Mouse (Mus musculus) midbrain, embryonic 13.5 days (tissue): ENCODE measurements around the gene Amigo2. TPM values are rescaled to one million over a fixed set of nuclear protein-coding genes. Genes with fewer than 3 reads are reported as not detected.

Experiments used
- ATAC-seq: fragments of 200-750 bp; cut with Nextera tagmentation; 2 replicates; pipeline ENCODE4 v1.8.0; 2017; ENCODE audit warnings: mild to moderate bottlenecking, moderate TSS enrichment, moderate library complexity
- H3K27ac ChIP-seq: fragments of 300-500 bp; sonication (generic); 2 replicates; pipeline ENCODE4 v1.5.1; 2015; ENCODE audit warnings: inconsistent platforms, mild to moderate bottlenecking, moderate library complexity
- H3K27me3 ChIP-seq: fragments of 300-500 bp; sonication (generic); 2 replicates; pipeline ENCODE4 v1.6.1; 2015; ENCODE audit warnings: mild to moderate bottlenecking, inconsistent platforms
- H3K36me3 ChIP-seq: fragments of 300-500 bp; sonication (generic); 2 replicates; pipeline ENCODE4 v1.6.1; 2015; ENCODE audit warnings: mild to moderate bottlenecking, inconsistent platforms
- H3K4me1 ChIP-seq: fragments of 300-500 bp; sonication (generic); replicated peaks from 2 replicates; pipeline ENCODE4 v1.6.1; 2015; ENCODE audit warnings: inconsistent platforms
- H3K4me2 ChIP-seq: fragments of 300-500 bp; sonication (generic); replicated peaks from 2 replicates; pipeline ENCODE4 v1.6.1; 2015; ENCODE audit warnings: moderate library complexity, mild to moderate bottlenecking, inconsistent platforms
- H3K4me3 ChIP-seq: fragments of 300-500 bp; sonication (generic); replicated peaks from 2 replicates; pipeline ENCODE4 v1.5.1; 2015; ENCODE audit warnings: mild to moderate bottlenecking, inconsistent platforms
- H3K9ac ChIP-seq: fragments of 300-500 bp; sonication (generic); replicated peaks from 2 replicates; pipeline ENCODE4 v1.6.1; 2015; ENCODE audit warnings: mild to moderate bottlenecking, inconsistent platforms
- H3K9me3 ChIP-seq: fragments of 300-500 bp; sonication (generic); 2 replicates; pipeline ENCODE4 v1.6.1; 2016; ENCODE audit warnings: mild to moderate bottlenecking, inconsistent platforms
- WGBS: fragments of 180-500 bp; shearing (Covaris S2); methylation state at CpG from one replicate; pipeline ENCODE4 v1.1.7; 2015; 5-methylcytosine and 5-hydroxymethylcytosine counted together
- polyA plus RNA-seq: library from polyadenylated mRNA; unstranded; fragments of >200 nt; fragmentation: Nextera tagmentation; extraction: Ambion mirVana; gene quantifications from 2 replicates; pipeline ENCODE4 v1.2.1, GENCODE M21; 2015

Amigo2 gene
- polyA plus RNA-seq, 1 experiment from 2014 or later: 8.2 TPM

- Histone ChIP-seq H3K27me3 (no peaks in the 10 kb centered on the region), H3K4me3 (no peak overlapping the region), H3K9ac (no peak overlapping the region), H3K9me3 (no peaks in the 10 kb centered on the region), H3K4me2 (no peak overlapping the region), H3K4me1 (no peaks in the 10 kb centered on the region), H3K36me3 (no peaks in the 10 kb centered on the region), H3K27ac (no peak overlapping the region)
- no peak for ATAC-seq
- WGBS: 77% methylated on average over 11 of the region's 11 CpGs
These were observed 13.0 kb upstream of the Amigo2 start for GRCm38 (mm10) chr15:97259968-97260597.

- 80% methylated on average over 8 of the region's 8 CpGs for WGBS
- Histone ChIP-seq H3K27ac (no peak overlapping the region), H3K4me3 (no peak overlapping the region), H3K9me3 (no peaks in the 10 kb centered on the region), H3K9ac (no peak overlapping the region), H3K36me3 (no peaks in the 10 kb centered on the region), H3K27me3 (no peaks in the 10 kb centered on the region), H3K4me1 (no peaks in the 10 kb centered on the region), H3K4me2 (no peak overlapping the region)
- no peak for ATAC-seq
These were observed 12.2 kb upstream of the Amigo2 start for GRCm38 (mm10) chr15:97259300-97259699.

GRCm38 (mm10) chr15:97258483-97259230 is 11.6 kb upstream of the Amigo2 start:
- H3K4me2 ChIP-seq: no peak overlapping the region
- no peaks in the 10 kb centered on the region for H3K27me3 ChIP-seq
- H3K27ac ChIP-seq: no peak overlapping the region
- ATAC-seq: no peak
- no peak overlapping the region for H3K4me3 ChIP-seq
- H3K9ac ChIP-seq: no peak overlapping the region
- no peaks in the 10 kb centered on the region for H3K4me1 ChIP-seq
- no peaks in the 10 kb centered on the region for H3K9me3 ChIP-seq
- H3K36me3 ChIP-seq: no peaks in the 10 kb centered on the region
- WGBS: 90% methylated on average over 17 of the region's 17 CpGs

GRCm38 (mm10) chr15:97257206-97257775 is 10.2 kb upstream of the Amigo2 start:
- Histone ChIP-seq H3K36me3 (no peaks in the 10 kb centered on the region), H3K4me2 (no peak overlapping the region), H3K4me1 (no peaks in the 10 kb centered on the region), H3K27me3 (no peaks in the 10 kb centered on the region), H3K9ac (no peak overlapping the region), H3K9me3 (no peaks in the 10 kb centered on the region), H3K4me3 (no peak overlapping the region), H3K27ac (no peak overlapping the region)
- no peak for ATAC-seq
- WGBS: 82% methylated on average over 8 of the region's 8 CpGs

GRCm38 (mm10) chr15:97256411-97256810 is 9.3 kb upstream of the Amigo2 start:
- 92% methylated on average over 11 of the region's 11 CpGs for WGBS
- Histone ChIP-seq H3K4me2 (no peak overlapping the region), H3K9ac (no peak overlapping the region), H3K9me3 (no peaks in the 10 kb centered on the region), H3K27ac (no peak overlapping the region), H3K27me3 (no peaks in the 10 kb centered on the region), H3K4me3 (no peak overlapping the region), H3K36me3 (no peaks in the 10 kb centered on the region), H3K4me1 (no peaks in the 10 kb centered on the region)
- ATAC-seq: no peak

GRCm38 (mm10) chr15:97255800-97256199 is 8.7 kb upstream of the Amigo2 start:
- Histone ChIP-seq H3K36me3 (no peaks in the 10 kb centered on the region), H3K4me3 (no peak overlapping the region), H3K4me2 (no peak overlapping the region), H3K9ac (no peak overlapping the region), H3K27ac (no peak overlapping the region), H3K4me1 (no peaks in the 10 kb centered on the region), H3K27me3 (no peaks in the 10 kb centered on the region), H3K9me3 (no peaks in the 10 kb centered on the region)
- WGBS: 89% methylated on average over 3 of the region's 3 CpGs
- ATAC-seq: no peak

- H3K4me2 ChIP-seq: no peak overlapping the region
- H3K27ac ChIP-seq: no peak overlapping the region
- ATAC-seq: no peak
- H3K4me3 ChIP-seq: no peak overlapping the region
- H3K36me3 ChIP-seq: no peaks in the 10 kb centered on the region
- 98% methylated on average over 4 of the region's 4 CpGs for WGBS
- H3K27me3 ChIP-seq: no peaks in the 10 kb centered on the region
- no peak overlapping the region for H3K9ac ChIP-seq
- H3K9me3 ChIP-seq: no peaks in the 10 kb centered on the region
- H3K4me1 ChIP-seq: no peaks in the 10 kb centered on the region
These were observed 7.3 kb upstream of the Amigo2 start for GRCm38 (mm10) chr15:97254375-97254774.

GRCm38 (mm10) chr15:97252493-97253034 is 5.5 kb upstream of the Amigo2 start:
- Histone ChIP-seq H3K27me3 (no peaks in the 10 kb centered on the region), H3K9me3 (no peaks in the 10 kb centered on the region), H3K27ac (no peak overlapping the region), H3K36me3 (no peaks in the 10 kb centered on the region), H3K9ac (no peak overlapping the region), H3K4me1 (peaks cover 9% of the 10 kb centered on the region), H3K4me3 (no peak overlapping the region), H3K4me2 (no peak overlapping the region)
- no peak for ATAC-seq
- 87% methylated on average over 8 of the region's 8 CpGs for WGBS

GRCm38 (mm10) chr15:97249322-97249721 is 2.2 kb upstream of the Amigo2 start:
- no peak for ATAC-seq
- Histone ChIP-seq H3K4me2 (no peak overlapping the region), H3K4me1 (peaks cover 23% of the 10 kb centered on the region), H3K27ac (no peak overlapping the region), H3K27me3 (peaks cover 19% of the 10 kb centered on the region), H3K9me3 (no peaks in the 10 kb centered on the region), H3K36me3 (no peaks in the 10 kb centered on the region), H3K4me3 (no peak overlapping the region), H3K9ac (no peak overlapping the region)
- 93% methylated on average over 10 of the region's 10 CpGs for WGBS

GRCm38 (mm10) chr15:97248296-97248695 is 1.2 kb upstream of the Amigo2 start:
- no peaks in the 10 kb centered on the region for H3K36me3 ChIP-seq
- H3K9ac ChIP-seq: no peak overlapping the region
- H3K27me3 ChIP-seq: peaks cover 19% of the 10 kb centered on the region
- peak overlapping the region; percentile 86 for H3K4me2 ChIP-seq
- ATAC-seq: no peak
- H3K4me3 ChIP-seq: peak overlapping the region; percentile 82
- WGBS: 46% methylated on average over 8 of the region's 8 CpGs
- H3K4me1 ChIP-seq: peaks cover 23% of the 10 kb centered on the region
- H3K27ac ChIP-seq: no peak overlapping the region
- H3K9me3 ChIP-seq: no peaks in the 10 kb centered on the region

GRCm38 (mm10) chr15:97247791-97248161 is 689 bp upstream of the Amigo2 start:
- WGBS: 2% methylated on average over 14 of the region's 14 CpGs
- Histone ChIP-seq H3K4me2 (peak overlapping the region; percentile 86), H3K27ac (peak overlapping the region; percentile 86), H3K4me1 (peaks cover 23% of the 10 kb centered on the region), H3K9ac (peak overlapping the region; percentile 86), H3K4me3 (peak overlapping the region; percentile 82), H3K27me3 (peaks cover 19% of the 10 kb centered on the region), H3K36me3 (no peaks in the 10 kb centered on the region), H3K9me3 (no peaks in the 10 kb centered on the region)
- ATAC-seq: peak; percentile 49

- Histone ChIP-seq H3K4me3 (peak overlapping the region; percentile 82), H3K4me1 (peaks cover 23% of the 10 kb centered on the region), H3K4me2 (peak overlapping the region; percentile 86), H3K36me3 (no peaks in the 10 kb centered on the region), H3K27me3 (peaks cover 19% of the 10 kb centered on the region), H3K9ac (peak overlapping the region; percentile 86; the same call in 1 of the 2 replicates), H3K9me3 (no peaks in the 10 kb centered on the region), H3K27ac (no peak overlapping the region)
- no peak for ATAC-seq
- 27% methylated on average over 14 of the region's 14 CpGs for WGBS
These were observed 831 bp downstream of the Amigo2 start for GRCm38 (mm10) chr15:97246256-97246655.
